Mouse (Mus musculus) hindbrain, embryonic 10.5 days (tissue): ENCODE data around the gene Tm4sf4. TPM values are rescaled to one million over a fixed set of nuclear protein-coding genes. Genes with fewer than 3 reads are reported as not detected.
A peak's percentile ranks its signal among the peaks of the same experiment; 100 is the strongest.

ENCODE experiments used
- DNase-seq: peaks from one replicate; pipeline ENCODE4 v3.0.0-alpha.2; 2017; ENCODE audit warnings: low spot score
- H3K27ac ChIP-seq: fragments of 300-500 bp; sonication (generic); 2 replicates; pipeline ENCODE4 v1.5.1; 2016; ENCODE audit warnings: mild to moderate bottlenecking, moderate library complexity
- H3K27me3 ChIP-seq: fragments of 300-500 bp; sonication (generic); 2 replicates; pipeline ENCODE4 v1.6.1; 2016; ENCODE audit warnings: mild to moderate bottlenecking; ENCODE audit not compliant: poor library complexity, insufficient read depth, severe bottlenecking
- H3K36me3 ChIP-seq: fragments of 300-500 bp; sonication (generic); 2 replicates; pipeline ENCODE4 v1.6.1; 2016; ENCODE audit warnings: mild to moderate bottlenecking, moderate library complexity
- H3K4me1 ChIP-seq: fragments of 300-500 bp; sonication (generic); replicated peaks from 2 replicates; pipeline ENCODE4 v1.6.1; 2016; ENCODE audit warnings: mild to moderate bottlenecking
- H3K4me3 ChIP-seq: fragments of 300-500 bp; sonication (generic); 2 replicates; pipeline ENCODE4 v1.5.1; 2016; ENCODE audit warnings: mild to moderate bottlenecking, moderate library complexity
- H3K9me3 ChIP-seq: fragments of 300-500 bp; sonication (generic); 2 replicates; pipeline ENCODE4 v1.6.1; 2016; ENCODE audit warnings: mild to moderate bottlenecking, moderate library complexity
- WGBS: fragments of 180-500 bp; shearing (Covaris S2); methylation state at CpG from one replicate; pipeline ENCODE4 v1.1.7; 2016; 5-methylcytosine and 5-hydroxymethylcytosine counted together
- polyA plus RNA-seq: library from polyadenylated mRNA; unstranded; fragments of >200 nt; fragmentation: Nextera tagmentation; extraction: Ambion mirVana; gene quantifications from 2 replicates; pipeline ENCODE4 v1.2.1, GENCODE M21; 2016

Tm4sf4 gene
- polyA plus RNA-seq, 1 experiment from 2014 or later: 0.20 TPM

- DNase-seq: no peak
- H3K27ac ChIP-seq: no peak overlapping the region
- 54% methylated on average over 3 of the region's 3 CpGs for WGBS
- H3K36me3 ChIP-seq: no peaks in the 10 kb centered on the region
- H3K4me1 ChIP-seq: no peaks in the 10 kb centered on the region
- H3K9me3 ChIP-seq: no peaks in the 10 kb centered on the region
- no peaks in the 10 kb centered on the region for H3K27me3 ChIP-seq
- no peak overlapping the region for H3K4me3 ChIP-seq
These were observed 20.6 kb downstream of the Tm4sf4 start for GRCm38 (mm10) chr3:57445706-57446105.

GRCm38 (mm10) chr3:57447889-57448288 lies 22.8 kb downstream of the Tm4sf4 start:
- Histone ChIP-seq H3K4me3 (no peak overlapping the region), H3K36me3 (no peaks in the 10 kb centered on the region), H3K4me1 (no peaks in the 10 kb centered on the region), H3K27ac (no peak overlapping the region), H3K9me3 (no peaks in the 10 kb centered on the region), H3K27me3 (no peaks in the 10 kb centered on the region)
- no peak for DNase-seq
- 55% methylated on average over 1 of the region's 1 CpGs for WGBS

GRCm38 (mm10) chr3:57448445-57448844 lies 23.3 kb downstream of the Tm4sf4 start:
- Histone ChIP-seq H3K27me3 (no peaks in the 10 kb centered on the region), H3K4me1 (no peaks in the 10 kb centered on the region), H3K4me3 (no peak overlapping the region), H3K27ac (no peak overlapping the region), H3K9me3 (no peaks in the 10 kb centered on the region), H3K36me3 (no peaks in the 10 kb centered on the region)
- 36% methylated on average over 5 of the region's 5 CpGs for WGBS
- DNase-seq: peak; percentile 64

GRCm38 (mm10) chr3:57458652-57459051 lies 33.5 kb downstream of the Tm4sf4 start:
- H3K27ac ChIP-seq: no peak overlapping the region
- no peak for DNase-seq
- WGBS: 77% methylated on average over 11 of the region's 11 CpGs

GRCm38 (mm10) chr3:57463302-57463701 lies 38.2 kb downstream of the Tm4sf4 start:
- Histone ChIP-seq H3K9me3 (no peaks in the 10 kb centered on the region), H3K27me3 (no peaks in the 10 kb centered on the region), H3K4me1 (no peaks in the 10 kb centered on the region), H3K36me3 (peaks cover 30% of the 10 kb centered on the region), H3K4me3 (no peak overlapping the region), H3K27ac (no peak overlapping the region)
- DNase-seq: no peak
- 82% methylated on average over 4 of the region's 4 CpGs for WGBS

More at GRCm38 (mm10) chr3:57458652-57459051, 33.5 kb downstream of the Tm4sf4 start:
- Histone ChIP-seq H3K4me3 (no peak overlapping the region), H3K9me3 (no peaks in the 10 kb centered on the region), H3K36me3 (peaks cover 30% of the 10 kb centered on the region), H3K4me1 (no peaks in the 10 kb centered on the region), H3K27me3 (no peaks in the 10 kb centered on the region)

- no peak for DNase-seq
These were observed 41.2 kb downstream of the Tm4sf4 start for GRCm38 (mm10) chr3:57466289-57466688.

GRCm38 (mm10) chr3:57469325-57469724 lies 44.2 kb downstream of the Tm4sf4 start:
- Histone ChIP-seq H3K4me1 (peaks cover 39% of the 10 kb centered on the region), H3K4me3 (no peak overlapping the region), H3K27ac (no peak overlapping the region), H3K9me3 (no peaks in the 10 kb centered on the region), H3K36me3 (no peaks in the 10 kb centered on the region), H3K27me3 (no peaks in the 10 kb centered on the region)
- DNase-seq: no peak
- WGBS: 97% methylated on average over 3 of the region's 3 CpGs

More at GRCm38 (mm10) chr3:57466289-57466688, 41.2 kb downstream of the Tm4sf4 start:
- H3K4me3 ChIP-seq: no peak overlapping the region
- no peaks in the 10 kb centered on the region for H3K9me3 ChIP-seq
- 76% methylated on average over 3 of the region's 3 CpGs for WGBS
- no peak overlapping the region for H3K27ac ChIP-seq
- no peaks in the 10 kb centered on the region for H3K27me3 ChIP-seq
- peaks cover 11% of the 10 kb centered on the region for H3K4me1 ChIP-seq
- peaks cover 14% of the 10 kb centered on the region for H3K36me3 ChIP-seq

GRCm38 (mm10) chr3:57470326-57470725 lies 45.2 kb downstream of the Tm4sf4 start:
- Histone ChIP-seq H3K4me3 (no peak overlapping the region), H3K27me3 (no peaks in the 10 kb centered on the region), H3K27ac (peak overlapping the region; percentile 87), H3K36me3 (no peaks in the 10 kb centered on the region), H3K4me1 (peaks cover 41% of the 10 kb centered on the region), H3K9me3 (no peaks in the 10 kb centered on the region)
- 31% methylated on average over 5 of the region's 5 CpGs for WGBS
- peak; percentile 60 for DNase-seq

GRCm38 (mm10) chr3:57470981-57471601 lies 46.0 kb downstream of the Tm4sf4 start:
- Histone ChIP-seq H3K4me1 (peaks cover 41% of the 10 kb centered on the region), H3K4me3 (peak overlapping the region; percentile 36), H3K36me3 (0 out of 2 replicates have a peak, but pooled peaks cover 3% of the 10 kb centered on the region), H3K27me3 (no peaks in the 10 kb centered on the region), H3K27ac (peak overlapping the region; percentile 87), H3K9me3 (no peaks in the 10 kb centered on the region)
- 1% methylated on average over 15 of the region's 15 CpGs for WGBS
- DNase-seq: peak; percentile 61

- Histone ChIP-seq H3K4me1 (peaks cover 41% of the 10 kb centered on the region), H3K27ac (peak overlapping the region; percentile 80), H3K27me3 (no peaks in the 10 kb centered on the region), H3K36me3 (peaks cover 17% of the 10 kb centered on the region), H3K4me3 (no peak overlapping the region), H3K9me3 (no peaks in the 10 kb centered on the region)
- WGBS: 31% methylated on average over 4 of the region's 4 CpGs
- DNase-seq: peak; percentile 83
These were observed 47.3 kb downstream of the Tm4sf4 start for GRCm38 (mm10) chr3:57472407-57472806.

GRCm38 (mm10) chr3:57474421-57474820 lies 49.3 kb downstream of the Tm4sf4 start:
- H3K36me3 ChIP-seq: peaks cover 17% of the 10 kb centered on the region
- peaks cover 41% of the 10 kb centered on the region for H3K4me1 ChIP-seq
- no peaks in the 10 kb centered on the region for H3K9me3 ChIP-seq
- H3K27ac ChIP-seq: peak overlapping the region; percentile 35; the same call in 1 of the 2 replicates
- WGBS: 88% methylated on average over 8 of the region's 8 CpGs
- H3K27me3 ChIP-seq: no peaks in the 10 kb centered on the region
- DNase-seq: no peak
- no peak overlapping the region for H3K4me3 ChIP-seq

GRCm38 (mm10) chr3:57480640-57481039 lies 55.5 kb downstream of the Tm4sf4 start:
- 86% methylated on average over 4 of the region's 4 CpGs for WGBS
- DNase-seq: no peak
- Histone ChIP-seq H3K4me3 (no peak overlapping the region), H3K27ac (no peak overlapping the region), H3K9me3 (no peaks in the 10 kb centered on the region), H3K36me3 (peaks cover 17% of the 10 kb centered on the region), H3K27me3 (no peaks in the 10 kb centered on the region), H3K4me1 (no peaks in the 10 kb centered on the region)

- WGBS: 88% methylated on average over 5 of the region's 5 CpGs
- Histone ChIP-seq H3K4me3 (no peak overlapping the region), H3K27ac (no peak overlapping the region), H3K36me3 (peaks cover 5% of the 10 kb centered on the region), H3K4me1 (no peaks in the 10 kb centered on the region), H3K9me3 (no peaks in the 10 kb centered on the region), H3K27me3 (no peaks in the 10 kb centered on the region)
- DNase-seq: no peak
These were observed 56.9 kb downstream of the Tm4sf4 start for GRCm38 (mm10) chr3:57481981-57482380.
